ENCODE assay signal across 8 mouse cellular contexts in the genomic region with DNA sequence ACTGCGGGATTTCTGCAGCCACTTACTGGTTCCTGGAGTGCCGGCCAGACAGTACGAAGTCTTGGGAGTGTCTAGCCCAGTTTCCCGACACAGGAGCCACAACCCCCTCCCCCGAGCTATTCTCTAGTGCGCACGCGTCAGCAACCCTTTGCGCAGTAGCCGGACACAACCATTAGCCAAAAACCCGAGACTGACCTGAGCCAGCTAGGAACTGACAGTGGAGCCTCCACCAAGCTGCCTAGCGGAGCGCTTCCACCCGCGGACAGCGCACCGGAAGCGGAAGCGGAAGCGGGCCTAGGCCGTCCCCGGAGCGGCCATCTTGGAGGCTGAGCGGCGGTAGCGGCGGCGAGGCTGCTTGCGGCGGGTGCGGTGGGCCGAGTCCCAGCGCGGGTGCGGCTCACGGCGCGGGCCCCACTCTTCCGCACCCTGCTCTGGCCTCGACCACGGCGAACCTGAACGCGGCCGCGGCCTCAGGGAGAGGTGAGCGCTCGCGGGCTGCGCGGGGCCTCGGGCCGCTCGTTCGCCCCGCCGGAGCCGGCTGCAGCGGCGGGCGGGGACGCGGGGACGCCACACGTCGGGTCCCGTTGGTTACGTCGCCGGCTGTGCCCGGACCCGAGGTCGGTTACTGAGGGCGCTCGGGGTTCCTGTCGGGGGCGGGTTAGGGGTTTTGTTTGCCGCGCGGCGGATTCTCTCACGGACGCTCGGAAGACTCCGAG. TPM values are rescaled to one million over a fixed set of nuclear protein-coding genes. Genes with fewer than 3 reads are reported as not detected.
A peak's percentile ranks its signal among the peaks of the same experiment; 100 is the strongest.
DNase-seq lines count a peak whose midpoint lies in the region; ATAC-seq and TF ChIP-seq lines count a peak whose summit lies in the region.

A gene (plus strand): TSS at position 298 of the 716 bp plus-strand sequence.

- H3K27me3 ChIP-seq in C2C12 (ENCODE audit: control insufficient read depth, insufficient read depth, insufficient read length) (no peaks in the 10 kb centered on the region), myocyte (ENCODE audit: control insufficient read depth, insufficient read depth, insufficient read length) (no peaks in the 10 kb centered on the region)
- H3K27me3 ChIP-seq in erythroblast, embryonic 14.5 days (ENCODE audit: control insufficient read depth) = peaks cover 34% of the 10 kb centered on the region
- no peaks in the 10 kb centered on the region for H3K27me3 ChIP-seq in heart, embryonic 11.5 days (ENCODE audit: control insufficient read depth, insufficient read depth, low read length)
- H3K27me3 ChIP-seq in kidney, embryonic 16.5 days (ENCODE audit: insufficient read depth, low read length) = no peaks in the 10 kb centered on the region
- H3K27me3 ChIP-seq in liver, adult 2 months (ENCODE audit: control insufficient read depth, insufficient read depth, low read length) = no peaks in the 10 kb centered on the region
- H3K27me3 ChIP-seq in splenic B cell, adult 2 months (ENCODE audit: control insufficient read depth, insufficient read depth, low read length, poor library complexity, severe bottlenecking) = no peaks in the 10 kb centered on the region

- TF ChIP-seq CTCF in C2C12 (IDR thresholded peaks at IDR 0.05; ENCODE audit: control insufficient read depth, insufficient read depth, insufficient read length) = no peak
- TF ChIP-seq CTCF in brain, embryonic 14.5 days (IDR thresholded peaks at IDR 0.05; ENCODE audit: borderline replicate concordance, extremely low read depth, insufficient read depth, insufficient read length) = no peak
- no peak for TF ChIP-seq CTCF in liver, adult 2 months (IDR thresholded peaks at IDR 0.05; ENCODE audit: low read depth, low read length)

- H3K36me3 ChIP-seq in C2C12 (ENCODE audit: control insufficient read depth, insufficient read depth) = peaks cover 23% of the 10 kb centered on the region
- peaks cover 32% of the 10 kb centered on the region for H3K36me3 ChIP-seq in erythroblast, embryonic 14.5 days (ENCODE audit: control insufficient read depth)
- 0 out of 2 replicates have a peak, but pooled peaks cover 3% of the 10 kb centered on the region for H3K36me3 ChIP-seq in heart, embryonic 11.5 days (ENCODE audit: control insufficient read depth, insufficient read depth, low read length)
- peaks cover 14% of the 10 kb centered on the region; the same call in 1 of the 2 replicates for H3K36me3 ChIP-seq in kidney, embryonic 16.5 days (ENCODE audit: insufficient read depth, low read length)
- peaks cover 5% of the 10 kb centered on the region for H3K36me3 ChIP-seq in liver, adult 2 months (ENCODE audit: control insufficient read depth, insufficient read depth, low read length)
- peaks cover 4% of the 10 kb centered on the region for H3K36me3 ChIP-seq in myocyte (ENCODE audit: control insufficient read depth, insufficient read depth)
- no peaks in the 10 kb centered on the region for H3K36me3 ChIP-seq in splenic B cell, adult 2 months (ENCODE audit: control insufficient read depth, insufficient read depth, low read length, poor library complexity, severe bottlenecking)

- peak; percentile 97 for TF ChIP-seq POLR2A in brain, embryonic 14.5 days (IDR thresholded peaks at IDR 0.05; ENCODE audit: borderline replicate concordance, extremely low read depth, insufficient read depth, insufficient read length, poor library complexity, severe bottlenecking)
- peak; percentile 30 for TF ChIP-seq POLR2A in liver, adult 2 months (IDR thresholded peaks at IDR 0.05; ENCODE audit: extremely low read depth, insufficient read depth, low read length)
- peak; percentile 87 for TF ChIP-seq POLR2A in myocyte (IDR thresholded peaks at IDR 0.05; ENCODE audit: insufficient read length, low read depth)

- peaks cover 45% of the 10 kb centered on the region for H3K79me3 ChIP-seq in C2C12 (ENCODE audit: low read depth)

- H3K4me3 ChIP-seq in C2C12 (ENCODE audit: insufficient read depth, poor library complexity, severe bottlenecking) (peak within 1 kb of the TSS; percentile 92), myocyte (peak within 1 kb of the TSS; percentile 85)
- peak within 1 kb of the TSS; percentile 100 for H3K4me3 ChIP-seq in erythroblast, embryonic 14.5 days (replicated peaks)
- peak within 1 kb of the TSS; percentile 99 for H3K4me3 ChIP-seq in heart, embryonic 11.5 days (ENCODE audit: low read depth, low read length)
- peak within 1 kb of the TSS; percentile 97 for H3K4me3 ChIP-seq in kidney, embryonic 16.5 days (ENCODE audit: low read length)
- peak within 1 kb of the TSS; percentile 75 for H3K4me3 ChIP-seq in liver, adult 2 months (ENCODE audit: insufficient read depth, low read depth, low read length)

- peaks cover 43% of the 10 kb centered on the region for H3K4me1 ChIP-seq in erythroblast, embryonic 14.5 days (ENCODE audit: control insufficient read depth)
- peaks cover 13% of the 10 kb centered on the region for H3K4me1 ChIP-seq in heart, embryonic 11.5 days (ENCODE audit: control insufficient read depth, insufficient read depth, low read length)
- H3K4me1 ChIP-seq in kidney, embryonic 16.5 days (ENCODE audit: insufficient read depth, low read length) = peaks cover 18% of the 10 kb centered on the region
- peaks cover 15% of the 10 kb centered on the region for H3K4me1 ChIP-seq in liver, adult 2 months (ENCODE audit: control insufficient read depth, insufficient read depth, low read length)

- peak; percentile 99 for DNase-seq in brain, embryonic 14.5 days (ENCODE audit: low read depth)
- DNase-seq in liver, adult 2 months (ENCODE audit: extremely low read depth, low read depth, low spot score) = peak; percentile 91
- DNase-seq in splenic B cell, adult 2 months (ENCODE audit: low read depth, low spot score) = peak; percentile 93

- H3ac ChIP-seq in C2C12 (ENCODE audit: control insufficient read depth, insufficient read length, low read depth) (peak within 1 kb of the TSS; percentile 94), myocyte (ENCODE audit: control insufficient read depth, insufficient read length) (peak within 1 kb of the TSS; percentile 59)

- peak within 1 kb of the TSS; percentile 81 for H3K27ac ChIP-seq in heart, embryonic 11.5 days (ENCODE audit: low read depth, low read length)
- H3K27ac ChIP-seq in kidney, embryonic 16.5 days (ENCODE audit: low read length) = peak within 1 kb of the TSS; percentile 88
- peak within 1 kb of the TSS; percentile 75 for H3K27ac ChIP-seq in liver, adult 2 months (replicated peaks; ENCODE audit: insufficient read depth, low read depth, low read length)

- H3K9me3 ChIP-seq in erythroblast, embryonic 14.5 days (ENCODE audit: control insufficient read depth, low read length) = no peaks in the 10 kb centered on the region
- H3K9me3 ChIP-seq in heart, embryonic 11.5 days (replicated peaks; ENCODE audit: control insufficient read depth, low read length) = no peaks in the 10 kb centered on the region
- H3K9me3 ChIP-seq in kidney, embryonic 16.5 days (ENCODE audit: low read length) = no peaks in the 10 kb centered on the region

- H3K4me2 ChIP-seq in heart, embryonic 11.5 days = peak within 1 kb of the TSS; percentile 96
- peak within 1 kb of the TSS; percentile 89 for H3K4me2 ChIP-seq in kidney, embryonic 16.5 days (replicated peaks; ENCODE audit: low read depth, low read length)
- peak within 1 kb of the TSS; percentile 100 for H3K4me2 ChIP-seq in myocyte (ENCODE audit: low read depth)

- peak; percentile 98 for ATAC-seq in heart, embryonic 11.5 days (replicated peaks; ENCODE audit: insufficient number of reproducible peaks, low FRiP score, low TSS enrichment)
- ATAC-seq in kidney, embryonic 16.5 days (ENCODE audit: low FRiP score, low TSS enrichment) = peak; percentile 99

- under 1% methylated on average over 81 of the region's 85 CpGs for WGBS in heart, embryonic 11.5 days (ENCODE audit: insufficient replicate concordance)
- under 1% methylated on average over 83 of the region's 85 CpGs for WGBS in kidney, embryonic 16.5 days
- whole genome bisulfite sequencing in liver, adult 2 months = under 1% methylated on average over 85 of the region's 85 CpGs

- H3K9ac ChIP-seq in heart, embryonic 11.5 days (ENCODE audit: low read depth, low read length) = peak within 1 kb of the TSS; percentile 96
- H3K9ac ChIP-seq in kidney, embryonic 16.5 days (replicated peaks; ENCODE audit: low read length) = peak within 1 kb of the TSS; percentile 96
- H3K9ac ChIP-seq in liver, adult 2 months (ENCODE audit: low read depth, low read length) = peak within 1 kb of the TSS; percentile 89

- H3K79me2 ChIP-seq in C2C12 (ENCODE audit: control insufficient read depth, insufficient read depth) (peaks cover 58% of the 10 kb centered on the region), myocyte (ENCODE audit: control insufficient read depth, insufficient read depth) (peaks cover 49% of the 10 kb centered on the region)
- H3K79me2 ChIP-seq in liver, adult 2 months (ENCODE audit: control insufficient read depth, insufficient read depth, low read length) = peaks cover 34% of the 10 kb centered on the region; the same call in 1 of the 2 replicates

TF ChIP-seq in C2C12, 6 proteins besides CTCF, POLR2A, EP300 and RAD21:
- TF ChIP-seq FOSL1 (IDR thresholded peaks at IDR 0.05; ENCODE audit: insufficient read depth, low read length, poor library complexity, severe bottlenecking) = no peak
- TF ChIP-seq MAX (IDR thresholded peaks at IDR 0.05) = peak; percentile 66
TF ChIP-seq in C2C12: peak in this region for 1.

TF ChIP-seq in myocyte, 11 proteins besides CTCF, POLR2A, EP300 and RAD21 (continues in another document):
- TF ChIP-seq MYOD1 (IDR thresholded peaks at IDR 0.05; ENCODE audit: control insufficient read depth in 1 of 3, insufficient read length in 2 of 3, low read depth in 2 of 3) = peak in 1 of 3 experiments; percentile 43
- TF ChIP-seq MAX (IDR thresholded peaks at IDR 0.05; ENCODE audit: low read depth) = peak; percentile 56
- TF ChIP-seq TCF12 (IDR thresholded peaks at IDR 0.05; ENCODE audit: insufficient read depth, poor library complexity, severe bottlenecking) = no peak
- peak; percentile 61 for TF ChIP-seq SRF (IDR thresholded peaks at IDR 0.05; ENCODE audit: control insufficient read depth, insufficient read length, low read depth)
- peak; percentile 5 for TF ChIP-seq E2F4 (IDR thresholded peaks at IDR 0.05; ENCODE audit: insufficient read depth)
- no peak for TF ChIP-seq TCF3 (IDR thresholded peaks at IDR 0.05; ENCODE audit: insufficient read length, low read depth)
- no peak for TF ChIP-seq USF1 (IDR thresholded peaks at IDR 0.05; ENCODE audit: low read depth)
- TF ChIP-seq CEBPB (IDR thresholded peaks at IDR 0.05; ENCODE audit: insufficient read depth, poor library complexity, severe bottlenecking) = no peak
- TF ChIP-seq REST (IDR thresholded peaks at IDR 0.05; ENCODE audit: insufficient read depth, insufficient read length) = no peak

RNA-seq across cellular contexts. Expression of the gene that starts here (rescaled TPM):
- polyA plus RNA-seq in C2C12 (2012; fragmentation: generic; extraction: Trizol) (68.2 TPM), myocyte (2012; fragmentation: generic; extraction: Trizol) (70.6 TPM)
- 114 and 144 TPM in 2 replicates for polyA plus RNA-seq in brain, embryonic 14.5 days (2012; rRNA removed)
- polyA plus RNA-seq in erythroblast, embryonic 14.5 days (2012) = 12.5 and 13.5 TPM in 2 replicates
- 89.5 and 91.6 TPM in 2 replicates for polyA plus RNA-seq in heart, embryonic 11.5 days (2014; fragmentation: Nextera tagmentation; extraction: Ambion mirVana)
- 100.0 and 102 TPM in 2 replicates for polyA plus RNA-seq in kidney, embryonic 16.5 days (2015; fragmentation: Nextera tagmentation; extraction: Ambion mirVana)
- 21.6 and 27.6 TPM in 2 replicates for total RNA-seq in liver, adult 2 months (2014; rRNA removed)
- 43.4 and 46.1 TPM in 2 replicates for polyA plus RNA-seq in liver, adult 2 months (2012; rRNA removed)

Comparison
In these comparisons a context has a peak if more than half of its experiments do, and no peak if none do; other contexts are left out.
1. Peak in every context shown above with its lines: DNase-seq, ATAC-seq, H3K4me3 ChIP-seq and H3K27ac ChIP-seq.
2. POLR2A ChIP-seq: peak in every context shown above with its lines; median percentile 97 in brain, embryonic 14.5 days; 87 in myocyte; 30 in liver, adult 2 months.